Mouse (Mus musculus): ENCODE results near the gene Olfr722. TPM values are rescaled to one million over a fixed set of nuclear protein-coding genes. Genes with fewer than 3 reads are reported as not detected.
"Not testable (repeated sequence)": the region's sequence is repeated elsewhere in the genome, so short reads cannot be mapped to it uniquely, and the experiment has no call there.

The Olfr722 gene
- total RNA-seq (2014; rRNA removed) (not detected in 2 replicates), polyA plus RNA-seq (2015; fragmentation: Nextera tagmentation; extraction: Ambion mirVana) (not detected in 2 replicates)

GRCm38 (mm10) chr14:49901899-49902298, at the start of gene Olfr722:
Olfr722 (minus strand) TSS chr14:49901999.
- Histone ChIP-seq H3K4me1 (ENCODE audit: insufficient read depth, low read length) (no peaks in the 10 kb centered on the region), H3K27ac (ENCODE audit: low read depth, low read length) (no peak within 1 kb of the TSS), H3K36me3 (ENCODE audit: insufficient read depth, low read length) (no peaks in the 10 kb centered on the region), H3K4me2 (ENCODE audit: low read depth, low read length, poor library complexity, severe bottlenecking) (no peak within 1 kb of the TSS), H3K27me3 (ENCODE audit: insufficient read depth, low read length) (no peaks in the 10 kb centered on the region), H3K4me3 (ENCODE audit: low read depth, low read length) (no peak within 1 kb of the TSS), H3K9me3 (ENCODE audit: low read length) (no peaks in the 10 kb centered on the region), H3K9ac (replicated peaks; ENCODE audit: low read length, poor library complexity, severe bottlenecking) (no peak within 1 kb of the TSS)
- TF ChIP-seq CTCF (IDR thresholded peaks at IDR 0.05) = no peak
- ATAC-seq (ENCODE audit: low FRiP score) (no peak), DNase-seq (ENCODE audit: low spot score) (no peak)

- not testable (repeated sequence) for H3K9me3 ChIP-seq (ENCODE audit: low read length); H3K9ac ChIP-seq (replicated peaks; ENCODE audit: low read length, poor library complexity, severe bottlenecking); DNase-seq (ENCODE audit: low spot score); H3K36me3 ChIP-seq (ENCODE audit: insufficient read depth, low read length); H3K27me3 ChIP-seq (ENCODE audit: insufficient read depth, low read length); ATAC-seq (ENCODE audit: low FRiP score); H3K4me1 ChIP-seq (ENCODE audit: insufficient read depth, low read length); H3K27ac ChIP-seq (ENCODE audit: low read depth, low read length); H3K4me2 ChIP-seq (ENCODE audit: low read depth, low read length, poor library complexity, severe bottlenecking); H3K4me3 ChIP-seq (ENCODE audit: low read depth, low read length)
These were observed 29.9 kb upstream of the Olfr722 start, which contains the start of gene Olfr723 for GRCm38 (mm10) chr14:49931687-49932086. Olfr723 (minus strand) TSS chr14:49931787.

GRCm38 (mm10) chr14:49860387-49860786, 41.4 kb downstream of the Olfr722 start:
- no peak overlapping the region for H3K4me3 ChIP-seq (ENCODE audit: low read depth, low read length)
- H3K4me1 ChIP-seq (ENCODE audit: insufficient read depth, low read length) = no peaks in the 10 kb centered on the region
- DNase-seq (ENCODE audit: low spot score) = peak; percentile 46
- H3K9ac ChIP-seq (replicated peaks; ENCODE audit: low read length, poor library complexity, severe bottlenecking) = no peak overlapping the region
- H3K27me3 ChIP-seq (ENCODE audit: insufficient read depth, low read length) = no peaks in the 10 kb centered on the region
- no peak overlapping the region for H3K27ac ChIP-seq (ENCODE audit: low read depth, low read length)
- TF ChIP-seq CTCF (IDR thresholded peaks at IDR 0.05) = peak; percentile 73
- ATAC-seq (ENCODE audit: low FRiP score) = no peak
- no peaks in the 10 kb centered on the region for H3K9me3 ChIP-seq (ENCODE audit: low read length)
- no peak overlapping the region for H3K4me2 ChIP-seq (ENCODE audit: low read depth, low read length, poor library complexity, severe bottlenecking)
- H3K36me3 ChIP-seq (ENCODE audit: insufficient read depth, low read length) = no peaks in the 10 kb centered on the region

Other genes with a start within 250 kb of the Olfr722 start
- 23.3 and 24.6 TPM in 2 replicates for gene Armh4, start 118.6 kb downstream of the Olfr722 start, total RNA-seq (2014; rRNA removed)
- 17.9 and 18.1 TPM in 2 replicates for gene Armh4, start 118.6 kb downstream of the Olfr722 start, polyA plus RNA-seq (2015; fragmentation: Nextera tagmentation; extraction: Ambion mirVana)
- not detected in 2 replicates for gene Olfr723, start 29.8 kb upstream of the Olfr722 start, total RNA-seq (2014; rRNA removed)
- gene Olfr723, start 29.8 kb upstream of the Olfr722 start, polyA plus RNA-seq (2015; fragmentation: Nextera tagmentation; extraction: Ambion mirVana) = not detected in 2 replicates
- not detected in 2 replicates for gene Olfr724, start 61.3 kb upstream of the Olfr722 start, total RNA-seq (2014; rRNA removed)
- gene Olfr724, start 61.3 kb upstream of the Olfr722 start, polyA plus RNA-seq (2015; fragmentation: Nextera tagmentation; extraction: Ambion mirVana) = not detected in 2 replicates
- not detected in 2 replicates for gene Olfr725, start 138.4 kb upstream of the Olfr722 start, total RNA-seq (2014; rRNA removed)
- not detected in 2 replicates for gene Olfr725, start 138.4 kb upstream of the Olfr722 start, polyA plus RNA-seq (2015; fragmentation: Nextera tagmentation; extraction: Ambion mirVana)
- not detected in 2 replicates for gene Olfr726, start 189.0 kb upstream of the Olfr722 start, total RNA-seq (2014; rRNA removed)
- gene Olfr726, start 189.0 kb upstream of the Olfr722 start, polyA plus RNA-seq (2015; fragmentation: Nextera tagmentation; extraction: Ambion mirVana) = not detected in 2 replicates
- not detected in 2 replicates for gene Olfr727, start 221.2 kb upstream of the Olfr722 start, total RNA-seq (2014; rRNA removed)
- gene Olfr727, start 221.2 kb upstream of the Olfr722 start, polyA plus RNA-seq (2015; fragmentation: Nextera tagmentation; extraction: Ambion mirVana) = not detected in 2 replicates
- gene Olfr728, start 240.7 kb upstream of the Olfr722 start, total RNA-seq (2014; rRNA removed) = not detected in 2 replicates
- gene Olfr728, start 240.7 kb upstream of the Olfr722 start, polyA plus RNA-seq (2015; fragmentation: Nextera tagmentation; extraction: Ambion mirVana) = not detected in 2 replicates